Mouse (Mus musculus): ENCODE results near the gene Hdhd5. TPM values are rescaled to one million over a fixed set of nuclear protein-coding genes. Genes with fewer than 3 reads are reported as not detected.
A peak's percentile ranks its signal among the peaks of the same experiment; 100 is the strongest.

Gene Hdhd5
- polyA plus RNA-seq, 1 experiment, result 10.5 TPM

DNA sequence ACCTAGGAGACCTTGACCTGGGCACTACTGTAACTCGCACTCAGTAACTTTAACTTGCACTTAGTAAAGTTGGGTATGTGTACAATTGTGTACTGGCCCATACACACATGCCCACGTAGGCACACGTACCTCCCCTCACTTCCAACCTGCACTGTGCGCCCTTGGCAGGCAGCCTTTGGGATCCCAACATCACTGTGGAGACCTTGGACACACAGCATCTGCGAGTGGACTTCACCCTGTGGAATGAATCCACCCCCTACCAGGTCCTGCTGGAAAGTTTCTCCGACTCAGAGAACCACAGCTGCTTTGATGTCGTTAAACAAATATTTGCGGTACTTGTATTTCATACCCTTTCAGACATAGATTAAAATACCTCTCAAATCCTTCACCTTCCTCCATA, 55.8 kb downstream of the Hdhd5 start:
- no peak overlapping the region for H3K4me3 ChIP-seq (ENCODE audit: insufficient read depth, low read length)
- peaks cover 65% of the 10 kb centered on the region for H3K4me1 ChIP-seq (ENCODE audit: control insufficient read depth, insufficient read depth, low read length)
- no peak overlapping the region for H3K27ac ChIP-seq (ENCODE audit: insufficient read depth, low read depth, low read length)
- no peak for TF ChIP-seq POLR2A (IDR thresholded peaks at IDR 0.05; ENCODE audit: borderline replicate concordance, low read depth, low read length)
- TF ChIP-seq CTCF (IDR thresholded peaks at IDR 0.05; ENCODE audit: low read depth, low read length), result no peak

DNA sequence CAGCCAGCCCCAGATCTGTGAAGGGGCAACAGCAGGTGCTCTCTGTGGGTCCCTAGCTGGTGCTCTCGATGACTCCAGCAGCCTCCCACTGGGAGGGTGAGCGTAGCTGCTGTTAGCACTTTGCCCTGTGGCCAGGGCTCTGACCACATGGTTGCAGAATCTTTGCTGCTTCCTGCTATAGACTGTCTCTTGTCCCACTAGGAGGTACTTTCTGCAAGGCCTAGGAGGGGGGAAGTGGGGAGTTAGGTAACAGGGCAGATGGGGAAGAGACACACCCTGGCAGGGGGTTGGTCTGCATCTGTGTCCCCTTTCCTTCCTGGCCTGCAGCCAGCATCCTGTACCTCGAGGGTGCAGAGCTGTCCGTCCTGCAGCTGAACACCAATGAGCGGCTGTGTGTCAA, 57.7 kb downstream of the Hdhd5 start:
- H3K4me3 ChIP-seq (ENCODE audit: insufficient read depth, low read length), result no peak overlapping the region
- peak overlapping the region; percentile 18 for H3K27ac ChIP-seq (ENCODE audit: insufficient read depth, low read depth, low read length)
- no peak for TF ChIP-seq POLR2A (IDR thresholded peaks at IDR 0.05; ENCODE audit: borderline replicate concordance, low read depth, low read length)
- TF ChIP-seq CTCF (IDR thresholded peaks at IDR 0.05; ENCODE audit: low read depth, low read length), result no peak
- H3K4me1 ChIP-seq (ENCODE audit: control insufficient read depth, insufficient read depth, low read length), result peaks cover 61% of the 10 kb centered on the region

DNA sequence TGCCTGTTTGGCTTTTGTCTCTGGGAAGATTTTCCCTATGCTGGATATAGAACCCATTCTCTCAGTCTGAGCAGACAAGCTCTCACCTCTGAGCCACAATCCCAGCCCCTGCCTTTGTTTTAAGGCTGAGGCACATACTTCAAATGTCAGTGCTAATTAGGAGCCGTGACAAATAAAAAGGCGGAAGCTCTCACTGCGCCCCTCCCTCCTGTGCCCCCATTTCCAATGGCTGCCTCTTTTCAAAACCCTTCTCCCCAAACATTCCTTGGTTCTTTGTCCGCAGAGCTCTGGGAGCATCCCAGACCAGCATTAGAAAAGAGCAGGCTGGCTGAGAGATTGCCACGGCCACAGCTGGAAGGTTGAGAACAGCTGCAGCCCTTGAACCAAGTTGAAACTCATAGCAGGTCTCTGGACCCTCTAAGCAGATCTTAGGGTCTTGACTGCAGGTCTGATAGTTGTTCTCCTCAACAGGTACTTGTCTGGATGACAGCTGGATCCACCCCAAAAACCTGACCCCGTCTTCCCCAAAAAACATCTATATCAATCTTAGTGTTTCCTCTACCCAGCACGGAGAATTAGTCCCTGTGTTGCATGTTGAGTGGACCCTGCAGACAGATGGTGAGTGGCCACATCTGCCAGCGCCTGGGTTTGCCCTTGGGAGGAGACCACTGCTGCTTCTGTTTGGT, 58.5 kb downstream of the Hdhd5 start:
- TF ChIP-seq POLR2A (IDR thresholded peaks at IDR 0.05; ENCODE audit: borderline replicate concordance, low read depth, low read length) (no peak), CTCF (IDR thresholded peaks at IDR 0.05; ENCODE audit: low read depth, low read length) (no peak)
- Histone ChIP-seq H3K27ac (ENCODE audit: insufficient read depth, low read depth, low read length) (peak overlapping the region; percentile 80), H3K4me1 (ENCODE audit: control insufficient read depth, insufficient read depth, low read length) (peaks cover 61% of the 10 kb centered on the region), H3K4me3 (ENCODE audit: insufficient read depth, low read length) (no peak overlapping the region)

DNA sequence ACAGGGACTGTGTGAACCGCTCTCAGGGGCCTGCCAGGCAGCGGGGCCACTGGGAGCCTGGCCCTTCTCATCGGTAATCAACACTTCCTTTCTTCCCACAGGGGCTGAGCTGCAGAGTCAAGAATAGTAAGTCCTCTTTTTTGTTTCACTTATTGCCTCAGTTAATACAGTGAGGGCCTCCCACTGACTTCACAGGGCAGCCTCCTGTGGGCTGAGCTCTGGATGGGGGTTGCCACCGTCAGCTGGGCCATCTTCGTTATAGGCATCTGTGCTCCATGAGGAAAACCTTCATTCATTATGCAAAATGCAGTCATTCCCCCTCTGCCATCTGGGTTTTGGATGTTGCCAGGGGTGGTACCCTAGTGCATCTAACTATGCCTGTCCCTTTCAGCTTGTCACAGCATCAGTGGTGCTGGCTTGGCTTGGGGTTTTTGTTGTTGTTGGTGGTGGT, 59.1 kb downstream of the Hdhd5 start:
- TF ChIP-seq POLR2A (IDR thresholded peaks at IDR 0.05; ENCODE audit: borderline replicate concordance, low read depth, low read length), result no peak
- no peak; the same call in 1 of the 2 replicates for TF ChIP-seq CTCF (IDR thresholded peaks at IDR 0.05; ENCODE audit: low read depth, low read length)

DNA sequence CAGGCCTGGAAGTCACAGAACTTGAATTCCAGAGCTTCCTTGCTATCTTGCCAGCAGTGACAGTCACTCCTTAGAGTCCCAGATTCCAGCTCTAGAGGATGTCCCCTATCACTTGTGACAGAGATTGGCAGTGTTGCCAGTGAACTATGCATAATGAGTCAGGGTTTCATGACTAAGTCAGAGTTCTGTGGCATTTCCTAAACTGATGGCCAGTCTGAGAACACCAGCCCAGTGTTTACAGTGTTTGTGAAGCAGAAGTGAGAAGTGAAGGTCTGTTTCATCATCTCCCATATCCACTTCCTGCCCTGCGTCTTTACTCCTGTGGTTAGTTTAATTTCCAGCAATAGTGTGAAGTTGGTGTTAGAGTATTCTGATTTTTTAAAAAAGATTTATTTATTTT, 60.5 kb downstream of the Hdhd5 start:
- Histone ChIP-seq H3K27ac (ENCODE audit: insufficient read depth, low read depth, low read length) (peak overlapping the region; percentile 63), H3K4me1 (ENCODE audit: control insufficient read depth, insufficient read depth, low read length) (peaks cover 72% of the 10 kb centered on the region), H3K4me3 (ENCODE audit: insufficient read depth, low read length) (no peak overlapping the region)
- TF ChIP-seq POLR2A (IDR thresholded peaks at IDR 0.05; ENCODE audit: borderline replicate concordance, low read depth, low read length) (no peak), CTCF (IDR thresholded peaks at IDR 0.05; ENCODE audit: low read depth, low read length) (no peak)

More for the DNA sequence above, 59.1 kb downstream of the Hdhd5 start:
- Histone ChIP-seq H3K4me1 (ENCODE audit: control insufficient read depth, insufficient read depth, low read length) (peaks cover 63% of the 10 kb centered on the region), H3K4me3 (ENCODE audit: insufficient read depth, low read length) (peak overlapping the region; percentile 33), H3K27ac (ENCODE audit: insufficient read depth, low read depth, low read length) (peak overlapping the region; percentile 80)

DNA sequence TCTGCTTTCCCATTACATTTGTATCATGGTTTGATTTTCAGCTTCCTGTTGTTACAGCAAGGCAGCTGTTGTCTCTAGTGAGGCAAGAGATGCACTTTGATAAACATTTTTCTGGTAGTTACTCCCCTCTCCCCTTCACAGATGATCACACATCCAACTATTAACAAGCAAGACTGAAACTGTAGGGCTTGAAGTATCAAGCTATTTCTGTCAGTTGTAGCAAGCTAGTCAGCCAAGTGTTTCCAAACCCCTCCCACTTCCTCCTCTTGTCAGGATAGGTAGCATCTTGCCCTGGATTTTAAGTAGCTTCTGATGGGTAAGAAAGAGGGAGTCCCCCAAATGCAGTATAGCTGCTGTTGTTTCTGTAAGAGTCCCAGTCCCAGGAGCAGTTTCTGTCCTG, 61.3 kb downstream of the Hdhd5 start:
- Histone ChIP-seq H3K4me3 (ENCODE audit: insufficient read depth, low read length) (no peak overlapping the region), H3K27ac (ENCODE audit: insufficient read depth, low read depth, low read length) (no peak overlapping the region), H3K4me1 (ENCODE audit: control insufficient read depth, insufficient read depth, low read length) (peaks cover 78% of the 10 kb centered on the region)
- TF ChIP-seq POLR2A (IDR thresholded peaks at IDR 0.05; ENCODE audit: borderline replicate concordance, low read depth, low read length) (no peak), CTCF (IDR thresholded peaks at IDR 0.05; ENCODE audit: low read depth, low read length) (no peak)

DNA sequence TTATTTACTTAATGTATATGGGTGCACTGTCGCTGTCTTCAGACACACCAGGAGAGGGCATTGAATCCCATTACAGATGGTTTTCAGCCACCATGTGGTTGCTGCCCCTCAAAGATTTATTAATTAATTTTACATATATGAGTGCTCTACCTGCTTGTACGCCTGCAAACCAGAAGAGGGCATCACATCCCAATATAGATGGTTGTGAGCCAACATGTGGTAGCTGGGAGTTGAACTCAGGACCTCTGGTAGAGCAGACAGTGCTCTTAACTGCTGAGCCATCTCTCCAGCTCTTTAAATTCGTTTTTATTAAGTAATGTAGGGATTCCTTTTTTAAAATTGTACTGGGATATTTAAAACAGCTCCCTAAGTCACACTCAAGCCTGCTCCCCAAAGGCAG, 61.9 kb downstream of the Hdhd5 start:
- TF ChIP-seq CTCF (IDR thresholded peaks at IDR 0.05; ENCODE audit: low read depth, low read length) (no peak), POLR2A (IDR thresholded peaks at IDR 0.05; ENCODE audit: borderline replicate concordance, low read depth, low read length) (no peak)

DNA sequence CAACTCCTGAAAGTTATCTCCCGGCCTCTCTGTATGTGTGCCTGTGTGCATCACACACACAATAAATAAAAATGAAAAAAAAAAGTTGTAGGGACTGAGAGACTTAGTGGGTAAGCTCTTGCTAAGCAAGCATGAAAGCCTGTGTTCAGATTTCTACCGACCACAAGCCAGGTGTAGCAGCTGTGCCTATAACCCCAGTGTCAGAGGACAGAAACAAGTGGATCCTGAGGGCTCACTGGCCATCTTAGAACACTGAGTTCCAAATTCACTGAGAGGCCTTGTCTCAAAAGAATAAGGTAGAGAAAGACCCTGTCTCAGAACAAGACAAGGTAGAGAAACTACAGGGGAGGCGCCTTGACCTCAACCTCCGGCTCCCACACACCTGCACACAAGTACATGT, 62.9 kb downstream of the Hdhd5 start:
- H3K4me3 ChIP-seq (ENCODE audit: insufficient read depth, low read length), result no peak overlapping the region
- TF ChIP-seq CTCF (IDR thresholded peaks at IDR 0.05; ENCODE audit: low read depth, low read length) (no peak), POLR2A (IDR thresholded peaks at IDR 0.05; ENCODE audit: borderline replicate concordance, low read depth, low read length) (no peak)
- H3K4me1 ChIP-seq (ENCODE audit: control insufficient read depth, insufficient read depth, low read length), result peaks cover 73% of the 10 kb centered on the region
- no peak overlapping the region for H3K27ac ChIP-seq (ENCODE audit: insufficient read depth, low read depth, low read length)

More for the DNA sequence above, 61.9 kb downstream of the Hdhd5 start:
- peaks cover 78% of the 10 kb centered on the region for H3K4me1 ChIP-seq (ENCODE audit: control insufficient read depth, insufficient read depth, low read length)
- no peak overlapping the region for H3K4me3 ChIP-seq (ENCODE audit: insufficient read depth, low read length)
- no peak overlapping the region for H3K27ac ChIP-seq (ENCODE audit: insufficient read depth, low read depth, low read length)

DNA sequence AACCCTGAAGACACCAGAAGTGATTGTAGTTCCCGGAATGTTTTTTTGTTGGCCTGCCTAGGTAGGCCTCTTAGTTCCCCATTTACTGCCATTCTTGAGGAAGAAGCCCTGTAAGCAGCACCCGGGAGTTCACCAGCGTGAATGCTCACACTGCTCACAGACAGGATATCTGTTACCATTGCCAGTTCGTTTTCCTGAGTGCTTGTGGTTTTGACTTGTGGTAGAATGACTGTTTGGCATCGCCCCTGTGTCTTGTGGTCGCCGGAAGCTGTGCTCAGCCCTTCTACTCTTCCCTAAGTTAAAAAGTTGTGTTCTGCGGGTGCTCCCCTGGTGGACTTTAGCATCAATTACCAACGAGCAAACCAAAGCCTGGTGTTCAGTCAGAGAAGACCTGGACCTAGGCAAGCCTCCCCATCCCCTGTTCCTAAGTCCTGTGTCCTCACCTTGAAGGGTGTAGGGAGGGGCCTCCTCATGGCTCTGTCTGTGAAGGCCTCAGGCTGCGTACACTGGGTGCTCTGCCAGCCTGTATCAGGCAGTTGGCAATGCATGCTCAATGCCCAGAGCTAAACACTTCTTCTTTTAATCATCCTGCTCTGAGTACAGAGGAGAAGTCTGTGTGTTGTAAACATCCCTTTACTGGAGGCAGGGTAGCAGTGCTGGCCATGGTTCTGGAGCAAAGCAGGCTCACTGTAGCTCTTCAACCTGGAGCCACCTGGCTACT, 64.3 kb downstream of the Hdhd5 start:
- TF ChIP-seq POLR2A (IDR thresholded peaks at IDR 0.05; ENCODE audit: borderline replicate concordance, low read depth, low read length), result no peak
- no peak for TF ChIP-seq CTCF (IDR thresholded peaks at IDR 0.05; ENCODE audit: low read depth, low read length)
- Histone ChIP-seq H3K4me3 (ENCODE audit: insufficient read depth, low read length) (0 out of 2 replicates have a peak overlapping the region, but pooled peaks have one; percentile 9), H3K27ac (ENCODE audit: insufficient read depth, low read depth, low read length) (peak overlapping the region; percentile 78), H3K4me1 (ENCODE audit: control insufficient read depth, insufficient read depth, low read length) (peaks cover 60% of the 10 kb centered on the region)

DNA sequence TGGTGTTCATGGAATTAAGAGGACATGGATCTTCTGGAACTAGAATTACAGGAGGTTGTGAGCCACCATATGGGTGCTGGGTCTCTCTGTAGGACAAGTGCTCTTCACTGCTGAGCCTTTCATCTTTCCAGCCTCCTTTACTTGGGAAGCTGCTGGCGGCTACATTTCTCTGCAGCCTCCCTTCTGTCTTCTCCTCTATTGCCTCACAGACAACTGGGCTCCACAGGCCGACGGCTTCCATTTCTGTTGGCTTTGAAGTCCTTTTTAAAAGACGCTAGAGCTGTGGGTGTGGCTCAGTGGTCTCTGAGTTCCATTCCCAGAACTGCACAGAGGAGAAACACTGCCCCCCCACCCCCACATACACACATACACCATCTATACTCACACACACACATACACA, 65.7 kb downstream of the Hdhd5 start:
- Histone ChIP-seq H3K27ac (ENCODE audit: insufficient read depth, low read depth, low read length) (no peak overlapping the region), H3K4me3 (ENCODE audit: insufficient read depth, low read length) (no peak overlapping the region), H3K4me1 (ENCODE audit: control insufficient read depth, insufficient read depth, low read length) (peaks cover 51% of the 10 kb centered on the region)
- no peak for TF ChIP-seq POLR2A (IDR thresholded peaks at IDR 0.05; ENCODE audit: borderline replicate concordance, low read depth, low read length)
- TF ChIP-seq CTCF (IDR thresholded peaks at IDR 0.05; ENCODE audit: low read depth, low read length), result no peak
